Mouse (Mus musculus) large intestine, adult 2 months (tissue): ENCODE data around the gene Crebl2. TPM values are rescaled to one million over a fixed set of nuclear protein-coding genes. Genes with fewer than 3 reads are reported as not detected.

Experiments
- DNase-seq: peaks from one replicate; pipeline ENCODE4 v3.0.0-alpha.2; 2012; ENCODE audit warnings: low read depth, low spot score
- WGBS: fragments of 180-500 bp; shearing (Covaris S2); methylation state at CpG from one replicate; pipeline ENCODE4 v1.1.7; 2018; 5-methylcytosine and 5-hydroxymethylcytosine counted together
- polyA plus RNA-seq: library from polyadenylated mRNA; depleted of rRNA; stranded (reverse); fragments of >200 nt; gene quantifications from 2 replicates; pipeline ENCODE4 v1.2.3, GENCODE M21; 2012

The Crebl2 gene
- polyA plus RNA-seq, 1 experiment = 5.1 TPM

DNA sequence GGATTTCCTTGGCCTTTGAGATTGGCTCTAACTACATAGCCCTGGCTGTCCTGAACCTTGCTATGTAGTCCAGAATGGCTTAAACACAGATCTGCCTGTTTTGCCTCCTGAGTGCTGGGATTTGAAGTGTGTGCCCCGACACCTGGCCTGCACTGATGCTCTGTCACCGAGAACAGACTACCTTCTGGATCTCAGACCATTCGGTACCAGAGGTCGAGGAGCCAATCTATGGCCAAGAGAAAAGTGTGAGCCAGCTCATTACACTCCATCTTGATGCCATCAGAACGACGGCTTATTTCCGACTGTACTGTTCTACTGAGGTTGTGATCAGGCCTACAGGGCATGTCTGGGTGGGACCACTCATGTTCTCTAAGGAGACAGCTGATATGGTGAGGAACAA lies 36.2 kb downstream of the Crebl2 start:
- WGBS = 95% methylated on average over 7 of the region's 7 CpGs
- no peak for DNase-seq

DNA sequence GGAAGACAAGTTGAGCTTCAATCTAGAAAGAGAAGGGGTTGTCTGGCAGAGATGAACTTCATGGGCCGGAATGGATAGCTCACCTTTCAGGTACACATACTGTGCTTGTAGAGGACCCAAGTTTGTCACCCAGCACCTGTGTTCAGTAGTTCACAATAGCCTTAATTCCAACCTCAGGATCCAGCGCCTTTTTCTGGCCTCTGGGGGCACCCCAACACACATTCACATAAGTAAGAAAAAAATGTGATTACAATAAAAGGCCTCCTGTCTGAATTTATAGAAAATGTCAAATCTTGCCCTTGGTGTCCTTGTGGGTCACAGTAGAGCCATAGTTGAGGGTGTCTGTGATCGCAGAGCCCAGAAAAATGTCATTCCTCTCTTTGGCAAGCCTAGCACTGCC lies 37.4 kb downstream of the Crebl2 start:
- no peak for DNase-seq
- 95% methylated on average over 3 of the region's 3 CpGs for whole genome bisulfite sequencing

DNA sequence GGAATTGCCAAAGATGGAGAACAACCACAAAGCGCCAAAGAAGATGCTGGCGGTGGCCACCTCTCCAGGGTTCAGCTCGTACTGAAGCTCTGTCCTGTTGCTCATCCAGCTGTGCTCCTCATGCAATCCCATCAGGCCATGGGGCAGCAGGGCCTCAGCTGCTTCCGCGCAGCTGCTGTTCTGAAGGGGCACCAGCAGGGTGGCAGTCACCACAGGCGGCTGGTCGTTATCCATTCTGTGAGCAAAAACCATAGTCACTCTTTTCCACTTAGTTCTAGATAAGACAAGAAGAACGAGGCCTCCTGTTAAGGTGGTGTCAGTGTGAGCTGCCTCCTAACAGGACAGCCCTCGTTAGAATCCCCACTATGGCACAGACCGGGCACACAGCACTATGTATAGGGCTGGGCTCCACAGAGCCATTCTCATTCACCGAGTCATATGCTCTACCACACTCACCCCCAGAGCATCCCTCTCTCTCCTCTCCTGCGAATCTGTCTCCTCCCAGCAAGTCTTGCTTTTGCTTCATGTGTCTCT lies 40.3 kb downstream of the Crebl2 start:
- no peak for DNase-seq
- 95% methylated on average over 12 of the region's 12 CpGs for WGBS

DNA sequence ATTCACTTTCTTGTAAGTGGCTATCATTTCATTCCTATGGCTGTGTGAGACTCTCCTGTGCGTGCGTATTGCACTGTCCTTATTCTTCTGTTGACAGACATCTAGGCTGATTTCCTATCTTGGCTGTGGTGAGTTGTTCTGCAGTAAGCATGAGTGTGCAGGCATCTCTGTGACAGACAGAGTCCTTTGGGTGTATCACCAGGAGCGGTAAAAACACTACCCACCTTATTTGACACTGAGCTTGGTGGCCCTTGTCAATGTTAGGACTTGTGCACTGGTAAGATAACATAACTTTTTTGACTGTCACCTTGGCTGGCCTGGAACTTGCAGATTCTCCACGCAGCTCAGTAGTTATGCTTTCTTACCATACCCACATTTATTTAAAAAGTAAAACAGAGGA lies 40.9 kb downstream of the Crebl2 start:
- no peak for DNase-seq
- 93% methylated on average over 4 of the region's 4 CpGs for WGBS

DNA sequence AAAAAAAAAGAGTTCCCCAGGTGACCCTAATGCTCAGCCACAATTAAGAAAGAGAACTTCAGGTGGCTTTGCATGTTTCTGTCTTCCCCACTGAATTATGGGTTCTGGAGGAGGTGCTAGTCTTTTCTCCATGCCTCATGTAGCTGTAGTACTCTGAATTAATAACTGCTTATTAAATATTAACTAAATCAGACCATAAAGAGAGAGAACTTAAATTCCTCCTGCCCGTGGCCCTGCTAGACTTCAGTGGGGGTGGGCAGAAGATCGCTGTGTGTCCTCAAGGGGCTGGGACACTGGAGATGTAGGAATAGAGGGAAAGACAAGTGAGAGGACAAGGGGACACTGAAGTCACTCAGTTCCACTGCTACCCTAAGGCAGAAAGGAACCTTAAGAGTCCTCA lies 42.3 kb downstream of the Crebl2 start:
- 66% methylated on average over 2 of the region's 2 CpGs for WGBS
- DNase-seq = no peak

DNA sequence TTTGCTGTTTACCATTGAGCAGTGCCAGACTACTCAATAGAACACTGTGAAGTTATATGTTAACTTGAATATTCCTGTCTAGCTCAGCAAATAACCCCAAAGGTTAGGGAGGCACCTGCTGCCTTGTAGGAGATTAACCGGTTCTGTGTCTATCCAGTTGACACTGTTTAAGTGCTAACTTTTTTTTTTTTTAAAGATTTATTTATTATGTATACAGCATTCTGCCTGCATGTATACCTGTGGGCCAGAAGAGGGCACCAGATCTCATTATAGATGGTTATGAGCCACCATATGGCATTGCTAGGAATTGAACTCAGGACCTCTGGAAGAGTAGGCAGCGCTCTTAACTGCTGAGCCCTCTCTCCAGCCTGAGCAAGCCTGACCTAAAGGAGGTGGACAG lies 43.1 kb downstream of the Crebl2 start:
- DNase-seq = no peak
- 56% methylated on average over 2 of the region's 2 CpGs for WGBS

DNA sequence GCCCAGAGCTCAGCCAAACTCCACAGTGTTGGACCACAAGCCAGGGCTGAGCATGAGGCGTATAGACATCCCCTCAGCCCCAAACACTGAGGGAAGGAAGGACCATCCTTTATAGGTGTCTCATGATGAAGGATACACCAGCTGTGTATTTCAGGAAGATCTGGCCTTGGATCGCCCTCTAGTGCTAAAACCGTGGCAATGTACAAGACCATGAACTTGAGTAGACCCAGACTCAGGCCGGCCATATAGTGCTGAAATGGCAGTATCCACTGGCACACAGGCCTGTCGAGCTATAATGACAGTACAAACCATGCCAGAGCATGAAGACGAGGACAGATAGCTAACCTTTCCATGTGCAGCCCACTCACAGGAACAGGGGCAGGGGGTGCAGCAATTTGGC lies 46.8 kb downstream of the Crebl2 start:
- no peak for DNase-seq
- WGBS = 66% methylated on average over 6 of the region's 6 CpGs

DNA sequence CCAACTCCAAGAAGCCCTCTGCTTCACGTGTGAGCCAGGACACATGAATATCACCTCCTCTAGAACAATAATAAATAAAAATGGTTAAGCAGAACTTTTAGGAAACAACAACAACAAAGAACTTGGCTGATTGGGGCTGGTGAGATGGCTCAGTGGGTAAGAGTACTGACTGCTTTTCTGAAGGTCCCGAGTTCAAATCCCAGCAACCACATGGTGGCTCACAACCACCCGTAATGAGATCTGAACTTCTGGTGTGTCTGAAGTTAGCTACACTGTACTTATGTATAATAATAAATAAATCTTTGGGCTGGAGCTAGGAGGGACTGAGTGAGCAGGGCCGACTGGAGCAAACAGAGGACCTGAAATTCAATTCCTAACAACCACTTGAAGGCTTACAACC lies 47.3 kb downstream of the Crebl2 start:
- 89% methylated on average over 4 of the region's 4 CpGs for WGBS
- DNase-seq = no peak

DNA sequence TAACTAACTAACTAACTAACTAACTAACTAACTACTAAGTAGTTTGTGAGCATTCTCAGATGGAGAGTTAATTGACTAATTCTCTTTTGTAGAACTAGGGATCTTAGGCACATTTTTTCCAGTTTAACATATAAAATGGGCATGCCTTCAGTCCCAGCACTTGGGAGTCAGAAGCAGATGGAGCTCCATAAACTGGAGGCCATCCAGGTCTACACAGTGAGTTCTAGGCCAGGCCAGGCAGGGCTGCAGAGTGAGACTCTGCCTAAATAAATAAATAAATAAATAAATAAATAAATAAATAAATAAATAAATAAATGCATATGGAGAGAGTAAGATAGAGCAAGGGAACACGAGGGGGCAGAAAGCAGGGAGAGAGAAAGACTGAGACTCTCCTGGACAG lies 47.9 kb downstream of the Crebl2 start:
- no peak for DNase-seq
- WGBS = 85% methylated on average over 1 of the region's 1 CpGs

DNA sequence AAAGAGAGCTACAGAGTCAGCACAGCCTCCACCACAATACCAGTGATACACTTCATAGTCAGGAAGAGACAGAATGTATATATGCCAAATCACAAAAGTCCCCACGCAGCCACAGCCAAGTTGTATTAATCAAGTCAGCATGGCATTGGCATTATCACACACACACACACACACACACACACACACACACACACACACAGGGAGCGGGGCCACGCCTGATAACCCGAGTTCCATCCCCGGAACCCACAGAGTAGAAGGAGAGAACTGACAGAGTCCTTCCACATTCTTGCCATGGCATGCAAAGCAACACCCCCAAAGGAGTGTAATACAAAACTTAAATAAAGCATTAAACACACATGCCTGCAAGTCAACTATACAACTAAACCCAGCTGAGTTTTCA lies 49.6 kb downstream of the Crebl2 start:
- 85% methylated on average over 5 of the region's 5 CpGs for WGBS
- no peak for DNase-seq

DNA sequence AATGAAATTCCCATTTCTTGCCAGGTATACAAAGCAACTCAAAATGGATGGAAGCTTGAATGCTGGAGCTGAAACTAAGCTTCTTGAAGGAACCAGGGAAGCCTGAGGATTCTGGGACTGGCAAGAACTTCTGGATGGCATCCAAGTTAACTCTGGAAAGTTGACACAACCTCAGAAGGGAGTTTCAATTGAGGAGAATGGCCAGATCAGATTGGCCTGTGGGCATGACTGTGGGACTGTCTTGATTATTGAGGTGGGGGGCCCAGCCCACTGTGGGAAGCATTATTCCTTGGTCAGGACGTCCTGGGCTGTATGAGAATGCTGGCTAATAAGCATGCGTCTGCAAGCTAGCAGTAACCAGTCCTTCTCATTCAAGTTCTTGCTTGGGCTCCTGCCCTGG lies 50.1 kb downstream of the Crebl2 start:
- 79% methylated on average over 2 of the region's 2 CpGs for WGBS
- no peak for DNase-seq

DNA sequence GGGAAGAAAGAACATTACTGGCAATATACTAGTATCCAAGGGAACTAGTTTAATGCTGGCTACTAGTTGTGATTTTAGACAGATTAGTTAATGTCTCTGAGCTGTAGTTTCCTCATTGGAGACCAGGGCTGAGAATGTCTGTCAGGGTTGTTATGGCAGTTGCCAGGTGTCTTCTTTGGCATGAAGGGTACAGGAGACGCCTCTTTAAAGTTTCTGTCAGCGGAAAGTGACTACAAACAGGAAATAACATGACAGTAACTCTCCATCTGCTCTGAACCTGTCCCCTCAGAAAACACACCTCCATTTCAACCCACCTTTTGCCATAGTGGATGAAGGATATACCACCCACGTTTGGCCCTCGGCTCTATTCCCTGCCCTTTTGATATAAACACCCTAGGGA lies 53.7 kb downstream of the Crebl2 start:
- 82% methylated on average over 4 of the region's 4 CpGs for WGBS
- DNase-seq = no peak

DNA sequence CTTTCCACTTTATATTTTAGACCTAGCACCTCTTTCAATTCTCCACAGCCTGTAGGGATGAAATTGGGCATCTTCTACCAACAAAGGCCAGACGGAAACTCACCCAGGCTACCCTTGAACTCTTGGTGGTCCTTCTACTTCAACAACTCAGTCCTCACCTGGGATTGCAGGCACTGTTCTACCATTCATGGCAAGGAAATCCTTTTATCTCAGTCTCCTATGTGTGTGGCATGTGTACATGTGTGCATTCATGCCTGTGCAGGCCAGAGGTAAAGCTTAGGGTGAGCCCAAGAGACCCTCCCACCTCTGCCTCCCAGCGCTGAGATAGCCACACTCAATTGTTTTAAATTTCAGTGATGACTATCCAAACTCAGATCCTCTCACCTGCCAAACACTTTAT lies 55.6 kb downstream of the Crebl2 start:
- 93% methylated on average over 2 of the region's 2 CpGs for WGBS
- no peak for DNase-seq

DNA sequence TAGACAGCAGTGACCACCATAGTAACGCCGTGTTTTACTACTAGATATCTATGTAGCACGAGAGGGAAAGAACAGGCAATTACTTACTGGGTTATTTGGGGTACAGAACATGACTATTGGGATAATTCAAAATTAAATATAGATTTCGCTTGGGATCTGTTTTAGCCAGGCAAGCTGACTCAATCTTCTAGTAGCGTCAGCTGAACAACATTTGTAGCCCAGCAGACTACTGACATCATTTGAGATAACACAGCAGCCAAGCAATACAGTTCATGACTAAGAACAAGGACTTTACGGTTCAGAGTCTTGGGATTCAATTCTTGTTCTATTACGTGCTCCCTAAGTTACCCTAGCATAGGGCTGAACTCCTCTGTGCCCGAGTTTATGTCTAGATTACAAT lies 56.5 kb downstream of the Crebl2 start:
- WGBS = 88% methylated on average over 8 of the region's 8 CpGs
- no peak for DNase-seq

DNA sequence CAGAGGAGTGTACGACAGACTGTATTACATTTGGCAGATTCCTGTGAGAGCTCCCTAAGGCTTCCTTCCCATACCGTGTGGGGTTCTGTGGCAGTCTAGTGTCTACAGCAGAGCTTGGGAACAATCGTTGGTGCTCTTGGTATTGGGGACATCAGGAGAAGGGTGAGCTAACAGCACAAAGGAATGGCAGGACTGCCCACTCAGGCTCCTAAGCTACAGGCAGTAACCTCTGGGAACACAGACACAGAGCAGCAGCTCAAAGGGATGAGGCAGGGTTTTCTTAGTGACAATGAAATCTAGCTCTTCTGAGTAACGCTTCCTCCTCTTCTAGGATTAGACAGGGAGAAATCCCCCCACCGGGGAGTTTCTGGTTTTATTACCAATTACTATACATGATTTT lies 57.1 kb downstream of the Crebl2 start:
- WGBS = 69% methylated on average over 5 of the region's 5 CpGs
- DNase-seq = no peak

DNA sequence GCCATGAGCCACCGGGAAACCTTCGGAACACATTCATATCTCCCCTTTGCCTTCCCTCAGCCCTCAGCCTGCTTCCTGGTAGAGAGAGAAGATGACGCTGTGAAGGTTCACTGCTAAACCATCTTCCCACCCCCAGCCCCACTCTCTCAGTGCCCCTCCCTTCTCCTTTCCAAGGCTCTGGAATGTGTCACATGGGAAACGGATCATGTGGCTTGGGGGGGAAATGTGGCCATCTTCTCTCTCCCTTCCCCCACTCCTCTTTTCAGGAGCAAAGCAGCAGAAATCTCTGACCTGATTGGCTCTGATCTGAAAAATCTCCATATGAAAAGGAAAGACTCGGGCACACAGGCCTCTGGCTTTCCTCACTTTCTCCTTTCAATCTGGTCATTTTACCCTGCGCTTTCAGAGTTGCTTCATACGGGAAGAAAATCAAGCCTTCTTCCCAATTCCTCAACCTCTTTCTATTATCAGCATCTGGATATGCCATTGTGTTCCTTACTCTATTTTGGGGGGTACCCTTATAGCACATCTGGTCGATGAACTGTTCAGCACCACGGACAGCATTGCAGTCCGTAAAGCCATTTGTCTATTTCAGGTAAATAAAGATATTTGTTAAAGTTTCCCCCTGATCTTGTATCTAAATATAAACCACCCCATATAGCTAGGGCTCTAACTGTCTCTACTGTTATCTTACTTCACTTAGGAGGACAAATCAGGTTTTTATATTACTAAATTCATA lies 57.9 kb downstream of the Crebl2 start:
- DNase-seq = no peak
- WGBS = 45% methylated on average over 10 of the region's 10 CpGs

DNA sequence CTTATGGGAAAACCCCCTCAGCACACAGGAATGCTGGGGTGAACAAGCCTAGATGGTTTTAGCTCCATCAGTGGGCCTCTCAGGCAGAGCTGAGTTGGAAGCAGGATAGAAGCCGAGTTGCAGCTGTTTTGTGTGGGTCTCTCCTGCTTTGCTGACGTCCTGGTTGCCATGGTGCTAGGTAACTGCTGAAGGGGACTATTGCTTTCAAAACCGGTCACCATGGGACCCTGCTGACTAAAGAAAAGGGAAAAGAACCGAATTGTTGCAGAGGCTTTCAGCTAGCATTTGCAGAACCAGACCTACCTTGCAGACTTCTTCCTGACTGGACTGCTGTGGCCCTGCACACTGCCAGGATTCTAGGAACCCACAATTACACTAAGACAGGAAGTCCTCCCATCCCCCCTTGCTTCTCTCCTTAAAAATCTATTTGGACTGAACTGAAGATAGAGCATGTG lies 58.6 kb downstream of the Crebl2 start:
- DNase-seq = no peak

DNA sequence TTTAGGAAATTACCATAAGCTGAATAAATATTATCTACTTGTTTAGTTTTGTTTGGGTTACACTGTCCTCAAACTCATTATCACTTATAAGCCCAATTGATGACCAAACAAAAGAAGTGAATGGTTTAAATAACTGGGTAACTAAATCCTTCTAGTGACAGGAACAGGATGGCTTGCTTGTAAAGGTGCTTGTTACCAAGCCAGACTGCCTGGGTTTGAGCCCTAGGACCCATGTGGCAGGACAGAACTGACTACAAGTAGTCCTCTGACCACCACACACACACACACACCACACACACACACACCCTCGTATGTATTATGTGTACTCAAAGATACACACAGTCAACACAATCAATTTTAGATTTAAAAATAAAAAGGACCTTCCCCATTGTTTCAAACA lies 59.8 kb downstream of the Crebl2 start:
- 76% methylated on average over 1 of the region's 1 CpGs for WGBS
- DNase-seq = no peak

More for the DNA sequence above, 58.6 kb downstream of the Crebl2 start:
- 36% methylated on average over 4 of the region's 4 CpGs for WGBS

DNA sequence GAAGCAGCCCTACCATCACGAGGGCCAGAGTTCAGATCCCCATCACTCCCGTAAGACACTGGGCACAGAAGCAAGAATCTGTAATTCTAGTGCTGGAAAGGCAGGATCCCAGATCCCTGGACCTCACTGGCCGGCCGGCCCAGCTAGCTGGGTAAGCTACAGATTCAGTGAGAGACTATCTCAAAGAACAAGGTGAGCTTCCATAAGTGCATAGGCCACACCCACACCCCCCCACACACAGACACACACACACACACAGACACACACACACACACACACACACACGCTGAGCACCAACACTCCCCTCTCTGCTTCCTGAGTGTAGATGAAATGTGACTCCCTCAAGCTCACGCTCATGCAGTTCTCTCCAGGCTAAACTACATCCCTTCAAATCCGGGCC lies 60.5 kb downstream of the Crebl2 start:
- 85% methylated on average over 7 of the region's 7 CpGs for WGBS
- DNase-seq = no peak

DNA sequence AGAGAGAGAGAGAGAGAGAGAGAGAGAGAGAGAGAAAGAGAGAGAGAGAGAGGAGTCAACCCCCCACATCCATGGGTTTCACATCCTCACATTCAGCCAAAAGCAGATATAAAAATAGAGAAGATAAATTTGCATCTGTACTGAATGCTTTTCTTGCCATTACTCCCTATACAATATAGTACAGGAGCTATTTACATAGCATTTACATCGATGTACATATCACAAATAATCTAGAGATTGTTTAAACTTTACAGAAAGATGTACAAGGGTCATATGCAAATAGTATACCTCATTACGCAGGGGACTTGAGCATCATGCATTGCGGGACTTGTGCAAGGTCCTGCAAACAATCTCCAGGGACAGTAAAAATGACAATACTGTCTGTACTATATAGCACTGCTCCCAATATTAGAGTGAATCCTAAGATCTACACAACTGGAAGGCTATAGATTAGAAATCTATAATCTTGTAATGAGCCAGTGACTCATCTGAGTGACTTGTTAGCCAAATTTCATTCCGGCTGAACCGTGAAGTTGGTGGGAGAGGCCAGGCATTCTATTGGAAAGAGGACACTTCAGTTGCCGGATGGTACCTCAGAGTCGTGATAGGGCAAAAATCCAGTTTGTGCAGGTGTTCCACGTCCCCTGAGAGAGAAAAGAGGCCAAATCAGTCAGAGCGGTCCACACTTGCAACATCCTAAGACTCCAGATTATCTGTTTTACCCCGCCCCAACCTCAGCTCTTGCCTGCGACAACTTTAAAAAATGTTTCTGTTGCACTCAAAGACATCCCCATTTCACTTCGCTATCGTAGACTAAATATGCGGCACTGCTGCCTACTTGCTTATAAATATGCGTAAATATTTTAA lies 66.8 kb downstream of the Crebl2 start:
- 8% methylated on average over 15 of the region's 15 CpGs for WGBS
- DNase-seq = peak; percentile 7
